8 mouse cellular contexts compared by ENCODE assay signal in genomic region chr11:77825853-77826252, GRCm38 (mm10). TPM values are rescaled to one million over a fixed set of nuclear protein-coding genes. Genes with fewer than 3 reads are reported as not detected.
DNase-seq lines count a peak whose midpoint lies in the region; ATAC-seq and TF ChIP-seq lines count a peak whose summit lies in the region.
"Had no signal": no experiment of that assay in that cellular context is flagged by ENCODE, and none has a peak within 500 bp of the region (broad histone marks: within the 10 kb centered on the region; RNA-seq: fewer than 3 reads in every experiment).

No protein-coding gene starts in this region.

- 13% methylated on average over 5 of the region's 5 CpGs for WGBS in small intestine, adult 2 months

- no peak for ATAC-seq in G1E (ENCODE audit: extremely low read depth, insufficient number of reproducible peaks, low FRiP score, poor library complexity, severe bottlenecking)
- peak; percentile 48; the same call in 1 of the 2 replicates for ATAC-seq in megakaryocyte-erythroid progenitor cell, adult 5-6 weeks (replicated peaks; ENCODE audit: low FRiP score, low TSS enrichment, poor library complexity, severe bottlenecking)

- peak; percentile 76 for TF ChIP-seq CTCF in G1E (IDR thresholded peaks at IDR 0.05; ENCODE audit: low read depth, low read length)
- TF ChIP-seq CTCF in embryonic fibroblast, embryonic 13.5 days (IDR thresholded peaks at IDR 0.05; ENCODE audit: borderline replicate concordance, insufficient read depth, low read length): peak; percentile 88; the same call in 1 of the 2 replicates
- TF ChIP-seq CTCF in small intestine, adult 2 months (IDR thresholded peaks at IDR 0.05; ENCODE audit: extremely low read depth, insufficient read length, insufficient replicate concordance, low read depth, low read length): peak; percentile 60

- H3K27ac ChIP-seq in embryonic fibroblast, embryonic 13.5 days (ENCODE audit: insufficient read depth, low read length): no peak overlapping the region
- H3K27ac ChIP-seq in small intestine, adult 2 months (ENCODE audit: insufficient read depth, low read depth, low read length): no peak overlapping the region

- DNase-seq in G1E (ENCODE audit: low spot score): peak; percentile 44
- peak; percentile 81 to 86 for DNase-seq in adrenal gland, postnatal 36 days
- peak; percentile 69 to 74 for DNase-seq in heart, postnatal 36 days
- DNase-seq in layer of hippocampus, postnatal 14 days (ENCODE audit: low spot score in 2 of 2): peak; percentile 64 to 70

- no peak for TF ChIP-seq POLR2A in embryonic fibroblast, embryonic 13.5 days (IDR thresholded peaks at IDR 0.05; ENCODE audit: low read depth, low read length)
- TF ChIP-seq POLR2A in small intestine, adult 2 months (IDR thresholded peaks at IDR 0.05; ENCODE audit: low read depth, low read length): no peak

- H3K4me1 ChIP-seq in G1E (ENCODE audit: insufficient read depth, low read depth, low read length): no peaks in the 10 kb centered on the region
- no peaks in the 10 kb centered on the region for H3K4me1 ChIP-seq in embryonic fibroblast, embryonic 13.5 days (ENCODE audit: control insufficient read depth, insufficient read depth, low read length)
- H3K4me1 ChIP-seq in small intestine, adult 2 months (ENCODE audit: control insufficient read depth, insufficient read depth, insufficient read length, low read length): 0 out of 2 replicates have a peak, but pooled peaks cover 2% of the 10 kb centered on the region

- H3K9me3 ChIP-seq in G1E (replicated peaks): no peaks in the 10 kb centered on the region

- intact Hi-C loops in heart, postnatal 36 days (cut with DNase I): loop anchor here (10.0 kb wide), 1 partner anchor 349 kb away; the partner anchor contains the start of genes Nek8 and Tlcd1

- H3K27me3 ChIP-seq in G1E (ENCODE audit: insufficient read depth, low read length): no peaks in the 10 kb centered on the region
- H3K27me3 ChIP-seq in small intestine, adult 2 months (ENCODE audit: control insufficient read depth, insufficient read depth, low read length): no peaks in the 10 kb centered on the region

- peaks cover 100% of the 10 kb centered on the region for H3K36me3 ChIP-seq in G1E (replicated peaks)
- H3K36me3 ChIP-seq in small intestine, adult 2 months (ENCODE audit: control insufficient read depth, insufficient read depth, low read length): peaks cover 72% of the 10 kb centered on the region

- H3K4me3 ChIP-seq in G1E (ENCODE audit: low read depth, low read length): no peak overlapping the region
- no peak overlapping the region for H3K4me3 ChIP-seq in embryonic fibroblast, embryonic 13.5 days (ENCODE audit: insufficient read depth, low read length)
- H3K4me3 ChIP-seq in small intestine, adult 2 months (ENCODE audit: low read depth, low read length): no peak overlapping the region

RNA-seq across cellular contexts. Expression of gene Gm10277, which starts 38.3 kb away (rescaled TPM):
- total RNA-seq in G1E (2014; fragmentation: Nextera tagmentation) (not detected in 2 replicates), G1E (2017) (0.23 and 0.33 TPM in 2 replicates)
- not detected in 2 replicates for polyA plus RNA-seq in G1E (2012)
- not detected for total RNA-seq in adrenal gland, postnatal 36 days (2021)
- polyA plus RNA-seq in embryonic fibroblast, embryonic 13.5 days (2011; ENCODE audit: insufficient read length, low read depth, missing spikeins): not detected in 2 replicates
- not detected for total RNA-seq in heart, postnatal 36 days (2021)
- total RNA-seq in layer of hippocampus, postnatal 14 days (2021): not detected
- not detected in 2 replicates for total RNA-seq in megakaryocyte-erythroid progenitor cell, adult 5-6 weeks (2014; fragmentation: Nextera tagmentation)
- total RNA-seq in megakaryocyte-erythroid progenitor cell, adult 5-6 weeks (2017): not detected in 2 replicates
- not detected in 2 replicates for polyA plus RNA-seq in small intestine, adult 2 months (2012; rRNA removed)
- total RNA-seq: left cerebral cortex, adult 8-10 months had no signal
